Mouse (Mus musculus) G1E (cell line): ENCODE data around the gene Otud4.

Source experiments
- CTCF ChIP-seq: IDR thresholded peaks from 2 replicates; pipeline ENCODE4 v1.5.1; 2012; ENCODE audit warnings: low read depth, low read length, inconsistent platforms, mixed read lengths
- GATA1 ChIP-seq: IDR thresholded peaks from 2 replicates; pipeline ENCODE4 v1.6.1; 2012; ENCODE audit warnings: borderline replicate concordance, low read length, inconsistent platforms, mixed read lengths

- no peak for TF ChIP-seq CTCF
- no peak for TF ChIP-seq GATA1
Observed at GRCm38 (mm10) chr8:79619353-79619752, 20.1 kb upstream of the Otud4 start.
